Mouse (Mus musculus) hindbrain, embryonic 11.5 days (tissue): ENCODE results near the gene Jmjd1c. TPM values are rescaled to one million over a fixed set of nuclear protein-coding genes. Genes with fewer than 3 reads are reported as not detected.
"Not testable (repeated sequence)": the region's sequence is repeated elsewhere in the genome, so short reads cannot be mapped to it uniquely, and the experiment has no call there.

ENCODE experiments used
- ATAC-seq: fragments of 200-750 bp; cut with Nextera tagmentation; 2 replicates; pipeline ENCODE4 v1.8.0; 2017; ENCODE audit warnings: mild to moderate bottlenecking, moderate TSS enrichment, moderate library complexity; ENCODE audit not compliant: low FRiP score
- DNase-seq: peaks from one replicate; pipeline ENCODE4 v3.0.0-alpha.2; 2015; ENCODE audit warnings: low spot score
- H3K27ac ChIP-seq: fragments of 300-500 bp; sonication (generic); 2 replicates; pipeline ENCODE4 v1.5.1; 2014; ENCODE audit warnings: mild to moderate bottlenecking, low read depth, low read length
- H3K27me3 ChIP-seq: fragments of 300-500 bp; sonication (generic); 2 replicates; pipeline ENCODE4 v1.6.1; 2014; ENCODE audit warnings: mild to moderate bottlenecking, low read length, moderate library complexity, mixed read lengths; ENCODE audit not compliant: control insufficient read depth, insufficient read depth
- H3K36me3 ChIP-seq: fragments of 300-500 bp; sonication (generic); 2 replicates; pipeline ENCODE4 v1.6.1; 2014; ENCODE audit warnings: mild to moderate bottlenecking, low read length, moderate library complexity, mixed read lengths; ENCODE audit not compliant: control insufficient read depth, insufficient read depth
- H3K4me1 ChIP-seq: fragments of 300-500 bp; sonication (generic); replicated peaks from 2 replicates; pipeline ENCODE4 v1.6.1; 2014; ENCODE audit warnings: low read length, mixed read lengths; ENCODE audit not compliant: control insufficient read depth, insufficient read depth
- H3K4me2 ChIP-seq: fragments of 300-500 bp; sonication (generic); replicated peaks from 2 replicates; pipeline ENCODE4 v1.6.1; 2014; ENCODE audit warnings: mild to moderate bottlenecking, low read depth, low read length
- H3K4me3 ChIP-seq: fragments of 300-500 bp; sonication (generic); 2 replicates; pipeline ENCODE4 v1.5.1; 2014; ENCODE audit warnings: low read depth, low read length
- H3K9ac ChIP-seq: fragments of 300-500 bp; sonication (generic); 2 replicates; pipeline ENCODE4 v1.6.1; 2014; ENCODE audit warnings: low read depth, low read length
- H3K9me3 ChIP-seq: fragments of 300-500 bp; sonication (generic); 2 replicates; pipeline ENCODE4 v1.6.1; 2016; ENCODE audit warnings: low read length; ENCODE audit not compliant: control insufficient read depth
- WGBS: fragments of 180-500 bp; shearing (Covaris S2); extraction: QIAGEN DNeasy Blood & Tissue Kit; methylation state at CpG from one replicate; pipeline ENCODE4 v1.1.7; 2014; 5-methylcytosine and 5-hydroxymethylcytosine counted together
- polyA plus RNA-seq: library from polyadenylated mRNA; unstranded; fragments of >200 nt; fragmentation: Nextera tagmentation; extraction: Ambion mirVana; gene quantifications from 2 replicates; pipeline ENCODE4 v1.2.1, GENCODE M21; 2014

Jmjd1c gene
- polyA plus RNA-seq, 1 experiment from 2014 or later, result 63.8 TPM

- no peak for ATAC-seq
- no peak overlapping the region for H3K9ac ChIP-seq
- H3K4me2 ChIP-seq, result no peak overlapping the region
- no peaks in the 10 kb centered on the region for H3K36me3 ChIP-seq
- H3K4me1 ChIP-seq, result peaks cover 23% of the 10 kb centered on the region
- H3K9me3 ChIP-seq, result no peaks in the 10 kb centered on the region
- H3K4me3 ChIP-seq, result no peak overlapping the region
- no peaks in the 10 kb centered on the region for H3K27me3 ChIP-seq
- WGBS, result 65% methylated on average over 19 of the region's 19 CpGs
- no peak overlapping the region for H3K27ac ChIP-seq
- no peak for DNase-seq
Measured at GRCm38 (mm10) chr10:67105331-67106217, 9.6 kb downstream of the Jmjd1c start.

DNA sequence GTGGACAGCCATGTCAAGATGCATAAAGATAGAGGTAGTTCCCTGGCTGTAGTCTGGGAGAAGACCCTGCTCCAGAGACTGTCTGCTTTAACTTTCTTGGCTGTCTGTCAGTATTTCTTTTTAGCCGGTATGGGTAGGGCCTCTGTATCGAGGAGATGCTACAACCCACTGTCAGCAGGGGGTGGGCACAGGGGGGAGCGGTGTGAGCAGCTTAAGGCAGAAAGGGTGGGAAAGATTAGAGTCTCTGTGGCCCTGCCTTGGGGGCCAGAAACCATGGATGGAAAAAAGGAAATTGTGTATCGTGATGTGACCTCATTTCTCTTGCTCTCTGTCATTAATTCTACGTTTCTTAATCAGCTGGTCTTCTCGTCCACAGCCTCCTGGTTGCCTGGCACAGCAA lies 10.5 kb downstream of the Jmjd1c start:
- no peak overlapping the region for H3K9ac ChIP-seq
- no peak overlapping the region for H3K4me2 ChIP-seq
- 57% methylated on average over 6 of the region's 6 CpGs for WGBS
- DNase-seq, result no peak
- no peaks in the 10 kb centered on the region for H3K27me3 ChIP-seq
- H3K4me1 ChIP-seq, result peaks cover 23% of the 10 kb centered on the region
- H3K36me3 ChIP-seq, result no peaks in the 10 kb centered on the region
- no peaks in the 10 kb centered on the region for H3K9me3 ChIP-seq
- ATAC-seq, result no peak
- no peak overlapping the region for H3K27ac ChIP-seq
- no peak overlapping the region for H3K4me3 ChIP-seq

DNA sequence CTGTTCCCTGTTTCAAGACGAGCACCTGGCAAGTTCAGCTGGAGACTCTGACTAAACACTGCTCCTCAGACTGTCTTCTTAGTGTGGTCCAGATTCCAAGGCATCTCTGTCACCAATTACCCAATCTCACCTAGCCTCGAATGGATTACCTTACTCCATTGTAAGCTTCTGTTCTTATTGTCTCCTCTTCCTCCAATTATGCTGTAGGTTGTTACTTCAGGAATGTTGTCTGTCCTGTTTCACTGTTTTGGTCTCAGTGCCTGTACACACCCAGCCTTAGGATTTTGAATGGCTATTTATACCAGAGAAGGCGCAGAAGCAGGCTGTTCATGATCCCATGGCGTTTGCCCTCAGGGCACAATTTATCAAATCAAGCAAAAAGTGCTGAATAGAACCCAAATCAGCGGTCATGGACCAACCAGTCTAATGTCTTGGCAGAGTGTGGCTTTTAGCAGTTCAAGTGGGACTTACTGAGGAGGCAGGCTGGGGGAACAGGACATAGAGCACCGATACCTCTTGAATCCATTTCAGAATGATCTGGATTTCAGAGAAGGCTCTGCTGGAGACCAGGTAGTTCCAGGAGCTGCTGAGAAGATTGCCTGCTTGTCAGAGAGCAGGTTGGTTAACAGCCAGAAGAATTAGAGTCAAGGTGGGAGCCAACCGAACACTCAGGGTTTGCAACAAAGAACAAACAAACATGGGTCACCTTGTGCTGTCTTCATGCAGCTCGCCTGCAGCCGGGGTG lies 11.3 kb downstream of the Jmjd1c start:
- Histone ChIP-seq H3K4me3 (no peak overlapping the region), H3K4me2 (no peak overlapping the region), H3K27ac (no peak overlapping the region), H3K9ac (no peak overlapping the region), H3K27me3 (no peaks in the 10 kb centered on the region), H3K9me3 (no peaks in the 10 kb centered on the region), H3K36me3 (no peaks in the 10 kb centered on the region), H3K4me1 (peaks cover 23% of the 10 kb centered on the region)
- ATAC-seq, result no peak
- WGBS, result 78% methylated on average over 9 of the region's 9 CpGs
- no peak for DNase-seq

DNA sequence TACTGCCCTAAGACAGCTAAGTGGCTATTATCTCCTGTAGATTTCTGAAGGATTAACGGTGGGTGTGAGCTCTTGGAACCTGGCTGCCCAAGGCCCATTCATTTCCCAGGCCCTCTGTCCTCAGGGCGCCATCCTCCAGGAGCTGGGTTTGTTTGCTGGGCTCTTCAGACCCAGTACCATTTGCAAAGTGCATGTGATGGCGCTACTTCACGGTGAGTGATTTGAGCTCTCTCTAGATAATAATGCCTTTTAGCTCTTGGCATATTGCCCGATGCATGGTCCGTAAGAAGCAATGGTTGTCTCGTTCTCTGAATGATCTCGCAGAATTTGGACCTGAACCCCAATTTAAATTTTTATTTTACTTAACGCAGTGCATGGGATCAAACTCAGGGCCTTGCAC lies 12.2 kb downstream of the Jmjd1c start:
- ATAC-seq, result no peak
- DNase-seq, result no peak
- 85% methylated on average over 9 of the region's 9 CpGs for WGBS
- Histone ChIP-seq H3K27me3 (no peaks in the 10 kb centered on the region), H3K9ac (no peak overlapping the region), H3K36me3 (no peaks in the 10 kb centered on the region), H3K4me2 (no peak overlapping the region), H3K27ac (no peak overlapping the region), H3K4me1 (peaks cover 21% of the 10 kb centered on the region), H3K4me3 (no peak overlapping the region), H3K9me3 (no peaks in the 10 kb centered on the region)

GRCm38 (mm10) chr10:67109635-67110034 lies 13.7 kb downstream of the Jmjd1c start:
- no peak for ATAC-seq
- Histone ChIP-seq H3K9ac (no peak overlapping the region), H3K27me3 (no peaks in the 10 kb centered on the region), H3K9me3 (no peaks in the 10 kb centered on the region), H3K27ac (no peak overlapping the region), H3K4me3 (no peak overlapping the region), H3K4me2 (no peak overlapping the region), H3K4me1 (peaks cover 9% of the 10 kb centered on the region), H3K36me3 (no peaks in the 10 kb centered on the region)
- WGBS, result 78% methylated on average over 5 of the region's 5 CpGs
- DNase-seq, result no peak

DNA sequence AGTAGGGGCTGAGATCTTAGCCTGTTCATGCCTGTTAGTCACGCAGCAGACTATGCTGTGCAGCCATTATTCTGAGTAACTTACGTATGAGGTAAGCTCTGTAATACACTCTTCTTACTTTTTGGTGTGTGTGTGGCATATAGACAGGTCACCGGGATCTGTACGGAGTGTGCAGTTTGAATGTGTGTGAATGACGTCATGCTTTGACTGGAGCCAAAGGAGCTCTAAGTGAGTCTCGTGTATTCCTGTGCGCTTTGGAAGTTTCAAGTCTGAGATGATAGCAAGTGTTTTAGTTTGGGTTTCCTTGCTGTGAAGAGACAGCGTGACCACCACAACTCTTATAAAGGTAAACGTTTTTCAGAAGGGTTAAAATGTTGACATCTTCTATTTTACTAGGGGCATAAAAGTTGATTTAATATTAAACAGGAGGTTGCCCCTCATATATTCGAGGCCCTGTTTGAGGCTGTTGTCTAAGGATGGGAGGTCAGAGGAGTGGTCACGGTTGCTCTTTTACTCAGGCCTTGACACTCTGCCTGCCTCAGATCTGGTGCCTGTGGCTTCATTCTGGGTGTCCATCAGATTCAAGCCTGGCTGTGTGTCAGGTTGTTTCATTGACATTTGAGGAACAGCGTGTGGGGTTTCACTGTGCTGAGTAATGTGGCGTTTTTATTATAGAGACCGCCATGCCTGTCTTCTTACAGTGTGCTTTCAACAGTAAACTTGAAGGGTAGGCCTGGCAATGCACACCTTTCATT lies 15.3 kb downstream of the Jmjd1c start:
- DNase-seq, result no peak
- no peaks in the 10 kb centered on the region for H3K9me3 ChIP-seq
- no peaks in the 10 kb centered on the region for H3K36me3 ChIP-seq
- no peak overlapping the region for H3K9ac ChIP-seq
- peaks cover 5% of the 10 kb centered on the region for H3K4me1 ChIP-seq
- no peak for ATAC-seq
- no peak overlapping the region for H3K27ac ChIP-seq
- no peak overlapping the region for H3K4me3 ChIP-seq
- 74% methylated on average over 14 of the region's 14 CpGs for WGBS
- no peaks in the 10 kb centered on the region for H3K27me3 ChIP-seq
- H3K4me2 ChIP-seq, result no peak overlapping the region

DNA sequence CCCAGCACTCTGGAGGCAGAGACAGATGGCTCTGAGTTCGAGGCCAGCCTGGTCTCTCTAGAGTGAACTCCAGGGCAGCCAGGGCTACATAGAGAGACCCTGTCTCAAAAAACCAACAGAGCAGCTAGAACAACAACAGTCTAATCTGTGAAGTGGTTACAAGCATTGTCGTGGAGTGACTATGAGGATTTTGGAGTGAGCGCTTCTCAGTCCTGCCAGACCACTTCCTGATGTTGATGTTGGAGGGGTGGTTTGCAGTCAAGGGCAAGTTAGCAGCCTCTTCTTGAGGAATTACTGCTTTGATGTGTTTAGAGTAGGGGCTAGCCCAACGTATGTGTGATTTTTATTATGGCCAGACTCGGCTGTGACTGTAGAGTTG lies 15.9 kb downstream of the Jmjd1c start:
- Histone ChIP-seq H3K27me3 (no peaks in the 10 kb centered on the region), H3K9ac (no peak overlapping the region), H3K4me2 (no peak overlapping the region), H3K27ac (no peak overlapping the region), H3K4me1 (peaks cover 3% of the 10 kb centered on the region; the same call in 1 of the 2 replicates), H3K4me3 (no peak overlapping the region), H3K36me3 (no peaks in the 10 kb centered on the region), H3K9me3 (no peaks in the 10 kb centered on the region)
- no peak for DNase-seq
- ATAC-seq, result no peak
- whole genome bisulfite sequencing, result 89% methylated on average over 5 of the region's 5 CpGs

DNA sequence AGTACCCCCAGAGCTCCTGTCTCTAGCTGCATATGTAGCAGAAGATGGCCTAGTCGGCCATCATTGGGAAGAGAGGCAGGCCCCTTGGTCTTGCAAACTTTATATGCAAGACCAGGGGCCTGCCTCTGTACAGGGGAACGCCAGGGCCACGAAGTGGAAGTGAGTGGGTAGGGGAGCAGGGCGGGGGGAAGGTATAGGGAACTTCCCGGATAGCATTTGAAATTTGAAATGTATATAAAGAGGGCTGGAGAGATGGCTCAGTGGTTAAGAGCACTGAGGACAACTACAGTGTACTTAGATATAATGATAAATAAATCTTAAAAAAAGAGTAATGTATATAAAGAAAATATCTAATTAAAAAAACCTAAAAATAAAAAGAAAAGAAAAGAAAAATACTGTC lies 17.0 kb downstream of the Jmjd1c start:
- not testable (repeated sequence) for H3K36me3 ChIP-seq, H3K27ac ChIP-seq, H3K4me3 ChIP-seq, DNase-seq, H3K4me2 ChIP-seq, H3K27me3 ChIP-seq, H3K9ac ChIP-seq, H3K4me1 ChIP-seq, ATAC-seq, H3K9me3 ChIP-seq
- 91% methylated on average over 5 of the region's 5 CpGs for WGBS
